Mouse (Mus musculus) limb, embryonic 11.5 days (tissue): Measurements from ENCODE around the gene Socs3. TPM values are rescaled to one million over a fixed set of nuclear protein-coding genes. Genes with fewer than 3 reads are reported as not detected.

ENCODE experiments used
- ATAC-seq: fragments of 200-750 bp; cut with Nextera tagmentation; 2 replicates; pipeline ENCODE4 v1.8.0; 2017; ENCODE audit warnings: low read depth; ENCODE audit not compliant: insufficient number of reproducible peaks, low FRiP score, low TSS enrichment
- DNase-seq: peaks from one replicate; pipeline ENCODE4 v3.0.0-alpha.2; 2015; ENCODE audit warnings: low spot score
- H3K27ac ChIP-seq: fragments of 300-500 bp; sonication (generic); replicated peaks from 2 replicates; pipeline ENCODE4 v1.5.1; 2014; ENCODE audit warnings: low read depth, mild to moderate bottlenecking, low read length
- H3K27me3 ChIP-seq: fragments of 300-500 bp; sonication (generic); 2 replicates; pipeline ENCODE4 v1.6.1; 2014; ENCODE audit warnings: mild to moderate bottlenecking, low read length, mixed read lengths; ENCODE audit not compliant: control insufficient read depth, insufficient read depth
- H3K36me3 ChIP-seq: fragments of 300-500 bp; sonication (generic); 2 replicates; pipeline ENCODE4 v1.6.1; 2014; ENCODE audit warnings: mild to moderate bottlenecking, low read length, moderate library complexity, mixed read lengths; ENCODE audit not compliant: control insufficient read depth, insufficient read depth
- H3K4me1 ChIP-seq: fragments of 300-500 bp; sonication (generic); 2 replicates; pipeline ENCODE4 v1.6.1; 2014; ENCODE audit warnings: low read length, mixed read lengths; ENCODE audit not compliant: control insufficient read depth, insufficient read depth
- H3K4me2 ChIP-seq: fragments of 300-500 bp; sonication (generic); 2 replicates; pipeline ENCODE4 v1.6.1; 2014; ENCODE audit warnings: low read depth, mild to moderate bottlenecking, moderate library complexity; ENCODE audit not compliant: severe bottlenecking
- H3K4me3 ChIP-seq: fragments of 300-500 bp; sonication (generic); 2 replicates; pipeline ENCODE4 v1.5.1; 2014; ENCODE audit warnings: low read depth, low read length
- H3K9ac ChIP-seq: fragments of 300-500 bp; sonication (generic); 2 replicates; pipeline ENCODE4 v1.6.1; 2014; ENCODE audit warnings: mild to moderate bottlenecking, low read length
- H3K9me3 ChIP-seq: fragments of 300-500 bp; sonication (generic); 2 replicates; pipeline ENCODE4 v1.6.1; 2016; ENCODE audit warnings: low read length; ENCODE audit not compliant: control insufficient read depth
- WGBS: fragments of 180-500 bp; shearing (Covaris S2); extraction: QIAGEN DNeasy Blood & Tissue Kit; methylation state at CpG from one replicate; pipeline ENCODE4 v1.1.7; 2014; 5-methylcytosine and 5-hydroxymethylcytosine counted together
- polyA plus RNA-seq: library from polyadenylated mRNA; unstranded; fragments of >200 nt; fragmentation: Nextera tagmentation; extraction: Ambion mirVana; gene quantifications from 2 replicates; pipeline ENCODE4 v1.2.1, GENCODE M21; 2014

The Socs3 gene
- polyA plus RNA-seq, 1 experiment from 2014 or later = 5.4 TPM

DNA sequence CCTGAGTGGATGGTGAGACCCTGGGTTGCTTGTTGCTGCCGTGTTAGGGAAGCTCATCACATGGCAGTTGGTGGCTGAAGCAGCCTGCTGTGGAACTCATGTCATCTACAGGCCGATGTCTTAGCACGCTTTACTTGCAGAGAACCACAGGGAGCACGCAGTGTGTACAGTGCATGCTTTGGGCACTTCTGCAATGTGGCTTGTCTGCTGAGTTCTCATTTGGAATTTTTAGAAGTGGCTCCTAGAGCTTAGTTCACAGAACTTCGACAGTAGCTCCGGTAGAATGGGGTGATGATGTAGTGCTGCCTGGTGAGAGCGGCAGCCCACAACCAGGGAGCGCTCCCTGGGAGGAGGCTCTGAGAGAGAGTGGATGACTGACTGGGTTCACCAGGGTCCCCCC lies 39.0 kb upstream of the Socs3 start:
- Histone ChIP-seq H3K4me3 (no peak overlapping the region), H3K36me3 (peaks cover 9% of the 10 kb centered on the region), H3K9me3 (no peaks in the 10 kb centered on the region), H3K9ac (no peak overlapping the region), H3K4me2 (no peak overlapping the region), H3K27me3 (no peaks in the 10 kb centered on the region), H3K4me1 (peaks cover 12% of the 10 kb centered on the region), H3K27ac (no peak overlapping the region)
- DNase-seq (no peak), ATAC-seq (no peak)
- 84% methylated on average over 8 of the region's 8 CpGs for WGBS

DNA sequence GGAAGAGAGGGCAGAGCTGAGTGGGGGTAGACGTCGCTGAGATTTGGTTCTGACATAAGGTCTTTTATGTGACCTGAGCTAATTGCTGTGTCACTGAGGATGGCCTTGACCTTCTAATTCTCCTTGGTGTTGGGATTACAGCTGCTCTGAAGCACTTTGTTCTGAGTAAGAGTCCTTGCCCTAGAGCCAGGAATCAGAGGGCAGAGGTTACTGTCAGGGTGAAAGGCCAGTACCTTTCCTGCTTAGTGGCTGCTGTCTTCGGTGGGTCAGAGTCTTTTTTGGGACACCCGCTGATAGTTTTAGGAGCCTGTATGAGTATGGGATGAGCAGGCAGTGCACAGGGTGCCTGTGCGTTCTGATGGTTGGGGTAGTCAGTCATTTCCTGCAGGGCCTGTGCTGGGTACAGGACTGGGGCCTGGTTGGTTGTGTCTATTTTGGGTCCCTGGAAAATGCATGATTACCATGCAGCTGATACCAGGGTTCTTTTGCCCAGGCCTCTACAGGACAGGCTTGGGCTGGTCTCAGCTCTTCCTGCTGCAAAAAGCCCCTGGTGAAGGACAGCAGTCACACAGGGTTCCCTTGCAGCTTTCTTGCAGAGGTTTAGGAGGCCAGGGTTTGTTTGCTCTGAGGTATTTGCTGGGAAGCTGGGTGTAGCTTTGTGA lies 38.4 kb upstream of the Socs3 start:
- H3K4me2 ChIP-seq = no peak overlapping the region
- WGBS = 69% methylated on average over 5 of the region's 5 CpGs
- peaks cover 14% of the 10 kb centered on the region for H3K36me3 ChIP-seq
- no peak for ATAC-seq
- no peaks in the 10 kb centered on the region for H3K9me3 ChIP-seq
- H3K4me1 ChIP-seq = peaks cover 12% of the 10 kb centered on the region
- no peak overlapping the region for H3K4me3 ChIP-seq
- DNase-seq = no peak
- no peak overlapping the region for H3K9ac ChIP-seq
- no peaks in the 10 kb centered on the region for H3K27me3 ChIP-seq
- no peak overlapping the region for H3K27ac ChIP-seq

DNA sequence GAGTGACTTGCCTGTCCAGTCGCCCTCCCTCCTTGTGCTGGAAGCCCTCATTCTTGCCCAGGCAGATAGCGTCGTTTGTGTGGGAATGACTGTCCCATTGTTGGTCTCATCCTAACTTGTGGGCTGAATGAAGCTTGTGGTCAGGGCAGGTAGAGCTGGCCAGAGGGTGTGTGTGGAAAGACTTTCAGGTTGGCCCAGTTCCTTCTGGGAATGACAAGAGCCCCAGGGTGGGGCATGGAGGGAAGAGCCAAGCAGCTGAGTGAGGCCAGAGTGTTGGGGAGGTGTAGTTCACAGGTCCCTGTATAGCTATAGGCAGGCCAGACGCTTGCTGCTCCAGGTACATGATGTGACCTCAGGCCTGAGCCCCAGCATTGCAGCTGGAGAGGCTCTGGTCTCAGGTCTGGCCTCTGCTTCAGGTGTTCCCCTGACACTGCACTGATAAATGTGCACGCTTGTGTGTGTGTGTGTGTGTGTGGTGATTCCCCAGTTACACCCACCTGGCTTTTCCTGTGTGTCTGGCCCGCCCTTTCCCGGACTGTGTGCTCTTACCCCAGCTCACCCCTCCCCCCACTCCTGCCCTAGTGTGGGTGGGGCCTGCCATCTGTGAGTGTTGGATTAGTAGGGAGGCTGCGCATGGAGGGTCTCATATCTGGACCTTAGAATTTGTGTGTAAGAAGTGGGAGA lies 37.8 kb upstream of the Socs3 start:
- Histone ChIP-seq H3K4me1 (peaks cover 12% of the 10 kb centered on the region), H3K9ac (no peak overlapping the region), H3K4me3 (no peak overlapping the region), H3K27ac (no peak overlapping the region), H3K4me2 (no peak overlapping the region), H3K36me3 (peaks cover 14% of the 10 kb centered on the region), H3K27me3 (no peaks in the 10 kb centered on the region), H3K9me3 (no peaks in the 10 kb centered on the region)
- ATAC-seq (no peak), DNase-seq (no peak)
- WGBS = 66% methylated on average over 8 of the region's 8 CpGs

DNA sequence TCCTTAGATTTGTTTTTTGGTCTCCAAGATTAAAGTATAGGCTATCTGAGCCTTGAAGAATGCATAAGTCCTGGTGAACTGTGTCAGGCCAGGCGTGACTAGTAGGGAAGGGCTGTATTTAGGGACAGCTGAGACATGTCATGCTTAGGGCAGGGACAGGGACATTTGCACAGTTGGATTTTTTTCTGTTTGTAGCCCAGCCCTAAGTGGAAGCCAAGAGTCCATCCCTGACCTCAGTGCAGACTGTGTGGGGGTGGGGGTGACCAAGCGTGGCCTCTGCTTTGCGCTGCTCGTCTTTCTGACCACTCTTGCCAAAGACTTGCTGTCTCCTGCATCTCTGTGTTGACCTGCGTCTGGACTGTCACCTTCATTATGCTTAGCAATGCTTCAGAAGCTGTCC lies 34.4 kb upstream of the Socs3 start:
- peaks cover 24% of the 10 kb centered on the region for H3K36me3 ChIP-seq
- H3K9ac ChIP-seq = no peak overlapping the region
- no peak overlapping the region for H3K4me3 ChIP-seq
- peaks cover 6% of the 10 kb centered on the region for H3K4me1 ChIP-seq
- H3K4me2 ChIP-seq = no peak overlapping the region
- ATAC-seq (no peak), DNase-seq (no peak)
- no peaks in the 10 kb centered on the region for H3K27me3 ChIP-seq
- 87% methylated on average over 5 of the region's 5 CpGs for WGBS
- no peaks in the 10 kb centered on the region for H3K9me3 ChIP-seq
- H3K27ac ChIP-seq = no peak overlapping the region

DNA sequence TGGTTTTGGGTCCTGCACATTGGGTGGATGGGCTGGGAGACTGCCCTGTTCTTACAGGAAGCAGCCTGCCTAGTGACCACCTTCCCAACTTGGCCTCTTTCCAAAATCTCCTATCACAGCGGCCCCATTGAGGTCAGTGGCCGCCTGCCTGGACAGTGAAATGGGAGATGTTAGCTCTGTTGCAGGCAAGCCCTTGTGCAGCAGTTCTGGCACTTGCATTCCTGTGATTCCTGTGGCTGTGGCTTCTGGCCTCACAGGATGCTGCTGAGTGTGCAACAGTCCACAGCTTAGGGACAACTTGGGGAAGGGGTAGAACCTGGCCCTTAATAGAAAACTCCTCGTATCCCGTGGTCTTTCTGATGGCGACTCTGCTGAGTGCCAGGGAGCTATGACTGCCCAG lies 33.9 kb upstream of the Socs3 start:
- no peaks in the 10 kb centered on the region for H3K9me3 ChIP-seq
- DNase-seq = no peak
- H3K36me3 ChIP-seq = peaks cover 24% of the 10 kb centered on the region
- H3K4me2 ChIP-seq = no peak overlapping the region
- H3K4me3 ChIP-seq = no peak overlapping the region
- H3K4me1 ChIP-seq = peaks cover 4% of the 10 kb centered on the region
- WGBS = 81% methylated on average over 5 of the region's 5 CpGs
- H3K27ac ChIP-seq = no peak overlapping the region
- ATAC-seq = no peak
- no peaks in the 10 kb centered on the region for H3K27me3 ChIP-seq
- no peak overlapping the region for H3K9ac ChIP-seq

DNA sequence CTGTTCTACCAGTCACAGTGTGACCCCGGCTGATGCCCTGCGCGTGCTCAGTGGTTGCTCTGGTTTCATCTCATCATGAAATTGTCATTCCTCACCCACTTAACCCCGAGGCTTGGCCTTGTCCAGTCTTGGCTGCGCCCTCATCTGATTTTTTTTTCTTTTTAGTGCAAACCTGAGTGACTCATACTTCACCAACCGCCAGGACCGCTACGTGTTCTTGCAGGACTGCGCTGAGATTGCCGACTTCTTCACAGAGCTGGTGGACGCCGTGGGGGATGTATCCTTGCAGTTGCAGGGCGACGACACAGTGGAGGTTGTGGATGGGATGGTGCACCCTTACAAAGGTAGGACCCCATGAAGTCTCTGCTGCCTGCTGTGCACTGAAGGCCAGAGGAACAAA lies 33.3 kb upstream of the Socs3 start:
- Histone ChIP-seq H3K4me2 (no peak overlapping the region), H3K9ac (no peak overlapping the region), H3K27me3 (no peaks in the 10 kb centered on the region), H3K4me3 (no peak overlapping the region), H3K27ac (no peak overlapping the region), H3K9me3 (no peaks in the 10 kb centered on the region), H3K36me3 (peaks cover 24% of the 10 kb centered on the region), H3K4me1 (peaks cover 4% of the 10 kb centered on the region)
- 93% methylated on average over 14 of the region's 14 CpGs for WGBS
- DNase-seq (no peak), ATAC-seq (no peak)

DNA sequence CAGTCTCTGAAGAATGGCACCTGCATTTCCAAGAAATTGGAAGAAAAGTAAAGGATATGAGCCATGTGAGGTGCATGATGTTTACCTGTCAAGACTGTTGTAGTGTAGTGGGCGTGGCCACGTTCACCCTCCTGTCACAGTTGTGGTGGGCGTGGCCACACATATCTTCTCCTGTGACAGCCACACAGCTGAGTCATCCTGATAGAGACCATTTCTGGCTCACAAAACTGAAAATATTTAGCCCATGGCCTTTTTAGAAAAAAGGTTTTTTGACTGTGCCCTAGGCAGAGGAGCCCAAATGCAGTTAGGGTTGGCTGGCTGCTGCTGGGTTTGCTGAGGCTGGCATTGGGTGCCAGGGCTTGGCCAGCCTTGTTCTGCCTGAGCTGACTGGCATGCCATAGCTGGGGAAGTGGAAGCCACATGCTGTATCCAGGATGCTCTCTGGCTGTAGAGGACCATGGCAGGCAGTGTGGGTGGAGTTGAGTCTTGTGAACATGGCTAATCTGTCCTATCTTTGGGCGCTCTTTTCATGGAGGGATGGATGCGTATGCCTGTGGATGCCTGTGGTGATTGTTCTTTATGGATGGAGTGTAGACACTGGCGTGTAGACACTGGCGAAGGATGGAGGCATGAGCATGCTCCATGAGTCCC lies 30.8 kb upstream of the Socs3 start:
- Histone ChIP-seq H3K27ac (no peak overlapping the region), H3K9me3 (no peaks in the 10 kb centered on the region), H3K4me1 (peaks cover 4% of the 10 kb centered on the region; the same call in 1 of the 2 replicates), H3K9ac (no peak overlapping the region), H3K4me3 (no peak overlapping the region), H3K4me2 (no peak overlapping the region), H3K27me3 (no peaks in the 10 kb centered on the region), H3K36me3 (peaks cover 23% of the 10 kb centered on the region)
- no peak for DNase-seq
- 87% methylated on average over 7 of the region's 7 CpGs for whole genome bisulfite sequencing
- no peak for ATAC-seq

DNA sequence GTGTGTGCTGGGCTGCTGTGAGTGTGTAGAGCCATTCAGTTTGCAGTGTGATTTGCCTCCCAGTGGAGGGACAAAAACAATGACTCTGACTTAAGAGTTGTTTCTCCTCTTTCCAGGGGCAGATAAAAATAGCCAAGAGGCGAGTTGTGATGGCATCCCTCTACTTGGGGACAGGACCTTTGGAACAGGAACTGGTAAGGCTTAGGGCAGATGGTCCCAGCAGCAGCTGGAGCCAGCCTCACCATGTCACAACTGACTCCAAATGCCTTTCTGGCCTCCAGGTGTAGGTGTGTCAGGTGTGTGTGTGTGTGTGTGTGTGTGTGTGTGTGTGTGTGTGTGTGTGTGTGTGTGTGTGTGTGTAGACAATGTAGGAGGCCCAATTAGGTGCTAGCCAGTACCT lies 30.2 kb upstream of the Socs3 start:
- Histone ChIP-seq H3K4me2 (no peak overlapping the region), H3K27me3 (no peaks in the 10 kb centered on the region), H3K27ac (no peak overlapping the region), H3K9ac (no peak overlapping the region), H3K9me3 (no peaks in the 10 kb centered on the region), H3K4me3 (no peak overlapping the region), H3K36me3 (peaks cover 17% of the 10 kb centered on the region), H3K4me1 (peaks cover 5% of the 10 kb centered on the region; the same call in 1 of the 2 replicates)
- no peak for ATAC-seq
- no peak for DNase-seq
- 79% methylated on average over 1 of the region's 1 CpGs for WGBS
